In genomic region chr4:98382716-98383424, GRCm38 (mm10) we compare ENCODE assay signal across 8 mouse cellular contexts. TPM values are rescaled to one million over a fixed set of nuclear protein-coding genes. Genes with fewer than 3 reads are reported as not detected.
DNase-seq lines count a peak whose midpoint lies in the region; ATAC-seq and TF ChIP-seq lines count a peak whose summit lies in the region.

Tm2d1 (minus strand) TSS chr4:98383306.

- H3K36me3 ChIP-seq in embryonic facial prominence, embryonic 12.5 days = 0 out of 2 replicates have a peak, but pooled peaks cover 3% of the 10 kb centered on the region
- peaks cover 2% of the 10 kb centered on the region; the same call in 1 of the 2 replicates for H3K36me3 ChIP-seq in limb, embryonic 11.5 days (ENCODE audit: control insufficient read depth, insufficient read depth, low read length)
- peaks cover 14% of the 10 kb centered on the region; the same call in 1 of the 2 replicates for H3K36me3 ChIP-seq in midbrain, embryonic 13.5 days
- no peaks in the 10 kb centered on the region for H3K36me3 ChIP-seq in small intestine, adult 2 months (ENCODE audit: control insufficient read depth, insufficient read depth, low read length)

- peak; percentile 90 for DNase-seq in 3T3-L1 (ENCODE audit: low read depth, low spot score)
- peak; percentile 87 to 90 for DNase-seq in adrenal gland, postnatal 36 days
- DNase-seq in heart, adult 11 months = peak; percentile 99
- DNase-seq in kidney, adult 18-20 months = peak; percentile 87
- DNase-seq in limb, embryonic 11.5 days (ENCODE audit: low spot score) = peak; percentile 87

- H3K27ac ChIP-seq in embryonic facial prominence, embryonic 12.5 days = peak within 1 kb of the TSS; percentile 76; the same call in 1 of the 2 replicates
- peak within 1 kb of the TSS; percentile 31; the same call in 1 of the 2 replicates for H3K27ac ChIP-seq in limb, embryonic 11.5 days (replicated peaks; ENCODE audit: low read depth, low read length)
- H3K27ac ChIP-seq in midbrain, embryonic 13.5 days = peak within 1 kb of the TSS; percentile 76; the same call in 1 of the 2 replicates
- 0 out of 2 replicates have a peak within 1 kb of the TSS, but pooled peaks have one; percentile 1 for H3K27ac ChIP-seq in small intestine, adult 2 months (ENCODE audit: insufficient read depth, low read depth, low read length)

- peak; percentile 91 for ATAC-seq in embryonic facial prominence, embryonic 12.5 days (ENCODE audit: insufficient number of reproducible peaks, insufficient read depth, low FRiP score, low TSS enrichment)
- ATAC-seq in limb, embryonic 11.5 days (ENCODE audit: insufficient number of reproducible peaks, low FRiP score, low TSS enrichment, low read depth) = peak; percentile 87
- ATAC-seq in midbrain, embryonic 13.5 days = peak; percentile 98

- H3K4me3 ChIP-seq in embryonic facial prominence, embryonic 12.5 days = peak within 1 kb of the TSS; percentile 86
- peak within 1 kb of the TSS; percentile 69 for H3K4me3 ChIP-seq in limb, embryonic 11.5 days (ENCODE audit: low read depth, low read length)
- H3K4me3 ChIP-seq in midbrain, embryonic 13.5 days (replicated peaks) = peak within 1 kb of the TSS; percentile 92
- peak within 1 kb of the TSS; percentile 85 for H3K4me3 ChIP-seq in small intestine, adult 2 months (ENCODE audit: low read depth, low read length)

- no peak for TF ChIP-seq CTCF in small intestine, adult 2 months (IDR thresholded peaks at IDR 0.05; ENCODE audit: extremely low read depth, insufficient read length, insufficient replicate concordance, low read depth, low read length)

- H3K4me1 ChIP-seq in embryonic facial prominence, embryonic 12.5 days = peaks cover 3% of the 10 kb centered on the region; the same call in 1 of the 2 replicates
- no peaks in the 10 kb centered on the region for H3K4me1 ChIP-seq in limb, embryonic 11.5 days (ENCODE audit: control insufficient read depth, insufficient read depth, low read length)
- H3K4me1 ChIP-seq in midbrain, embryonic 13.5 days (replicated peaks) = peaks cover 14% of the 10 kb centered on the region
- peaks cover 8% of the 10 kb centered on the region; the same call in 1 of the 2 replicates for H3K4me1 ChIP-seq in small intestine, adult 2 months (ENCODE audit: control insufficient read depth, insufficient read depth, insufficient read length, low read length)

- H3K9ac ChIP-seq in embryonic facial prominence, embryonic 12.5 days = peak within 1 kb of the TSS; percentile 97
- H3K9ac ChIP-seq in limb, embryonic 11.5 days (ENCODE audit: low read length) = peak within 1 kb of the TSS; percentile 91
- H3K9ac ChIP-seq in midbrain, embryonic 13.5 days (replicated peaks) = peak within 1 kb of the TSS; percentile 95

- H3K4me2 ChIP-seq in embryonic facial prominence, embryonic 12.5 days (replicated peaks) = peak within 1 kb of the TSS; percentile 53
- H3K4me2 ChIP-seq in limb, embryonic 11.5 days (ENCODE audit: low read depth, severe bottlenecking) = peak within 1 kb of the TSS; percentile 39
- peak within 1 kb of the TSS; percentile 60 for H3K4me2 ChIP-seq in midbrain, embryonic 13.5 days (replicated peaks)

- no peaks in the 10 kb centered on the region for H3K9me3 ChIP-seq in embryonic facial prominence, embryonic 12.5 days
- no peaks in the 10 kb centered on the region for H3K9me3 ChIP-seq in limb, embryonic 11.5 days (ENCODE audit: control insufficient read depth, low read length)
- no peaks in the 10 kb centered on the region for H3K9me3 ChIP-seq in midbrain, embryonic 13.5 days

- no peaks in the 10 kb centered on the region for H3K27me3 ChIP-seq in embryonic facial prominence, embryonic 12.5 days
- H3K27me3 ChIP-seq in limb, embryonic 11.5 days (ENCODE audit: control insufficient read depth, insufficient read depth, low read length) = no peaks in the 10 kb centered on the region
- no peaks in the 10 kb centered on the region for H3K27me3 ChIP-seq in midbrain, embryonic 13.5 days
- no peaks in the 10 kb centered on the region for H3K27me3 ChIP-seq in small intestine, adult 2 months (ENCODE audit: control insufficient read depth, insufficient read depth, low read length)

- under 1% methylated on average over 46 of the region's 46 CpGs for WGBS in embryonic facial prominence, embryonic 12.5 days
- WGBS in limb, embryonic 11.5 days = 2% methylated on average over 46 of the region's 46 CpGs
- under 1% methylated on average over 46 of the region's 46 CpGs for WGBS in midbrain, embryonic 13.5 days
- under 1% methylated on average over 46 of the region's 46 CpGs for WGBS in small intestine, adult 2 months

- peak; percentile 97 for TF ChIP-seq POLR2A in small intestine, adult 2 months (IDR thresholded peaks at IDR 0.05; ENCODE audit: low read depth, low read length)

RNA-seq across cellular contexts. Expression of gene Tm2d1, which starts in this region (rescaled TPM):
- total RNA-seq in adrenal gland, postnatal 36 days (2021) = 10 to 100 TPM; 36.7 to 44.0 TPM
- 81.0 and 86.8 TPM in 2 replicates for polyA plus RNA-seq in embryonic facial prominence, embryonic 12.5 days (2016; fragmentation: Nextera tagmentation; extraction: Ambion mirVana)
- polyA plus RNA-seq in limb, embryonic 11.5 days (2014; fragmentation: Nextera tagmentation; extraction: Ambion mirVana) = 80.0 TPM in 2 replicates
- polyA plus RNA-seq in midbrain, embryonic 13.5 days (2015; fragmentation: Nextera tagmentation; extraction: Ambion mirVana) = 120 and 134 TPM in 2 replicates
- polyA plus RNA-seq in small intestine, adult 2 months (2012; rRNA removed) = 7.7 and 11.8 TPM in 2 replicates

Comparison
In these comparisons a context has a peak if more than half of its experiments do, and no peak if none do; other contexts are left out.
1. Peak in every context shown above with its lines: DNase-seq, ATAC-seq, H3K4me3 ChIP-seq and H3K27ac ChIP-seq.
2. H3K27ac ChIP-seq: peak in every context shown above with its lines; median percentile 76 in embryonic facial prominence, embryonic 12.5 days; 76 in midbrain, embryonic 13.5 days; 31 in limb, embryonic 11.5 days; 1 in small intestine, adult 2 months.